Comparison of ENCODE assay signal across 7 mouse cellular contexts in genomic region chr2:27496391-27497028, GRCm38 (mm10). TPM values are rescaled to one million over a fixed set of nuclear protein-coding genes. Genes with fewer than 3 reads are reported as not detected.
DNase-seq lines count a peak whose midpoint lies in the region; ATAC-seq lines count a peak whose summit lies in the region.

No protein-coding gene starts in this region.

- H3K27me3 ChIP-seq in megakaryocyte, embryonic 14.5 days (replicated peaks), result no peaks in the 10 kb centered on the region

- peak overlapping the region; percentile 28 for H3K4me3 ChIP-seq in megakaryocyte, embryonic 14.5 days (replicated peaks)

- DNase-seq in urinary bladder, adult 2 months (ENCODE audit: low spot score), result no peak
- DNase-seq in layer of hippocampus, adult 11-12 months (ENCODE audit: low spot score), result no peak
- no peak for DNase-seq in spleen, adult 18-20 months

- ATAC-seq in megakaryocyte, adult 5-6 weeks (ENCODE audit: poor library complexity, severe bottlenecking), result no peak
- ATAC-seq in granulocyte monocyte progenitor cell, adult 5-6 weeks (replicated peaks; ENCODE audit: poor library complexity, severe bottlenecking), result 0 out of 2 replicates have a peak, but pooled peaks have one; percentile 25
- ATAC-seq in megakaryocyte progenitor cell, adult 5-6 weeks (replicated peaks; ENCODE audit: poor library complexity), result 0 out of 2 replicates have a peak, but pooled peaks have one; percentile 17

- peaks cover 20% of the 10 kb centered on the region for H3K36me3 ChIP-seq in megakaryocyte, embryonic 14.5 days (replicated peaks; ENCODE audit: low read length)

- peaks cover 16% of the 10 kb centered on the region for H3K4me1 ChIP-seq in megakaryocyte, embryonic 14.5 days

- H3K9me3 ChIP-seq in megakaryocyte, embryonic 14.5 days, result peaks cover 59% of the 10 kb centered on the region

RNA-seq across cellular contexts. Expression of gene Brd3, which starts 11.0 kb away (rescaled TPM):
- polyA plus RNA-seq in megakaryocyte, embryonic 14.5 days (2012; ENCODE audit: insufficient read depth, low replicate concordance), result 58.4 and 65.2 TPM in 2 replicates
- 43.1 and 60.4 TPM in 2 replicates for total RNA-seq in megakaryocyte, adult 5-6 weeks (2015)
- 22.4 and 28.3 TPM in 2 replicates for total RNA-seq in megakaryocyte, adult 5-6 weeks (2017)
- total RNA-seq in granulocyte monocyte progenitor cell, adult 5-6 weeks (2014; fragmentation: Nextera tagmentation), result 35.9 and 65.0 TPM in 2 replicates
- 25.6 and 26.3 TPM in 2 replicates for total RNA-seq in granulocyte monocyte progenitor cell, adult 5-6 weeks (2017)
- total RNA-seq in megakaryocyte progenitor cell, adult 5-6 weeks (2015), result 52.4 and 54.7 TPM in 2 replicates
- 26.7 and 29.4 TPM in 2 replicates for total RNA-seq in megakaryocyte progenitor cell, adult 5-6 weeks (2017)
- 29.8 and 33.0 TPM in 2 replicates for polyA plus RNA-seq in urinary bladder, adult 2 months (2012; rRNA removed)

RNA-seq across cellular contexts. Expression of gene Wdr5, which starts 18.4 kb away (rescaled TPM):
- polyA plus RNA-seq in megakaryocyte, embryonic 14.5 days (2012; ENCODE audit: insufficient read depth, low replicate concordance), result 6.3 and 27.6 TPM in 2 replicates
- total RNA-seq in megakaryocyte, adult 5-6 weeks (2015), result 21.3 and 22.2 TPM in 2 replicates
- total RNA-seq in megakaryocyte, adult 5-6 weeks (2017), result 42.8 and 44.8 TPM in 2 replicates
- 61.9 and 77.1 TPM in 2 replicates for total RNA-seq in granulocyte monocyte progenitor cell, adult 5-6 weeks (2014; fragmentation: Nextera tagmentation)
- 76.8 and 88.0 TPM in 2 replicates for total RNA-seq in granulocyte monocyte progenitor cell, adult 5-6 weeks (2017)
- 36.7 and 37.2 TPM in 2 replicates for total RNA-seq in megakaryocyte progenitor cell, adult 5-6 weeks (2015)
- total RNA-seq in megakaryocyte progenitor cell, adult 5-6 weeks (2017), result 85.6 and 87.3 TPM in 2 replicates
- polyA plus RNA-seq in urinary bladder, adult 2 months (2012; rRNA removed), result 29.1 and 34.4 TPM in 2 replicates

RNA-seq across cellular contexts. Expression of gene Brd3os, which starts 54.4 kb away (rescaled TPM):
- 0.51 TPM in 1 of 2 replicates, not detected in the other for polyA plus RNA-seq in megakaryocyte, embryonic 14.5 days (2012; ENCODE audit: insufficient read depth, low replicate concordance)
- 0.93 TPM in 1 of 2 replicates, not detected in the other for total RNA-seq in megakaryocyte, adult 5-6 weeks (2015)
- 0.11 TPM in 1 of 2 replicates, not detected in the other for total RNA-seq in megakaryocyte, adult 5-6 weeks (2017)
- 0.77 and 2.9 TPM in 2 replicates for total RNA-seq in granulocyte monocyte progenitor cell, adult 5-6 weeks (2014; fragmentation: Nextera tagmentation)
- not detected in 2 replicates for total RNA-seq in granulocyte monocyte progenitor cell, adult 5-6 weeks (2017)
- total RNA-seq in megakaryocyte progenitor cell, adult 5-6 weeks (2015), result 0.12 TPM in 1 of 2 replicates, not detected in the other
- 0.14 TPM in 1 of 2 replicates, not detected in the other for total RNA-seq in megakaryocyte progenitor cell, adult 5-6 weeks (2017)
- polyA plus RNA-seq in urinary bladder, adult 2 months (2012; rRNA removed), result 8.0 and 10.2 TPM in 2 replicates
